Mouse (Mus musculus): Measurements from ENCODE around the gene Cenpp. TPM values are rescaled to one million over a fixed set of nuclear protein-coding genes. Genes with fewer than 3 reads are reported as not detected.
A peak's percentile ranks its signal among the peaks of the same experiment; 100 is the strongest.

Cenpp gene
- polyA plus RNA-seq, 1 experiment from 2014 or later, result 26.1 TPM

DNA sequence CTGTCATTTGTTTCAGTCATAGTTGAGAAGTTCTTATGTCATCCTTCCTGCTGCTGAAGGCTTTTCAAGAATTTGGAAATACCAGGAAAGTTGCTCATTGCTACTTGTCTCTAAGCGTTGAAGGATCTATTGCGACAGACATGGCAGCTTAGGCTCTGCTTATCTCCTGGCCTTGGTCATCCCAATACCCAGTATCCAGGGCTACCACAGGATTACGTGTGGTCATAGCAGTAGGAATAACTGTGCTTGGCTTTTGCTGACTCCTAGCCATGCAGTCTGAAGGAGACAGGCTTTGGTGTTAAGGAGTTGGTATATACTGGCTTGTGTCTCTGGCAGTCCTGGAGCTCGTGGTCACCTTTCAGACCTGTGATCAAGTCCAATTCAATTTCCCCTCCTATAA, 192.3 kb downstream of the Cenpp start:
- no peak overlapping the region for H3K4me2 ChIP-seq
- 0 out of 2 replicates have a peak, but pooled peaks cover 18% of the 10 kb centered on the region for H3K36me3 ChIP-seq
- H3K4me1 ChIP-seq (replicated peaks), result peaks cover 2% of the 10 kb centered on the region; the same call in 1 of the 2 replicates
- no peak overlapping the region for H3K9ac ChIP-seq
- H3K9me3 ChIP-seq (replicated peaks), result no peaks in the 10 kb centered on the region
- 82% methylated on average over 4 of the region's 4 CpGs for WGBS
- no peaks in the 10 kb centered on the region for H3K27me3 ChIP-seq
- ATAC-seq (replicated peaks; ENCODE audit: insufficient number of reproducible peaks, insufficient read depth, low FRiP score, low read depth), result no peak
- H3K27ac ChIP-seq, result peak overlapping the region; percentile 18; the same call in 1 of the 2 replicates
- no peak overlapping the region for H3K4me3 ChIP-seq

DNA sequence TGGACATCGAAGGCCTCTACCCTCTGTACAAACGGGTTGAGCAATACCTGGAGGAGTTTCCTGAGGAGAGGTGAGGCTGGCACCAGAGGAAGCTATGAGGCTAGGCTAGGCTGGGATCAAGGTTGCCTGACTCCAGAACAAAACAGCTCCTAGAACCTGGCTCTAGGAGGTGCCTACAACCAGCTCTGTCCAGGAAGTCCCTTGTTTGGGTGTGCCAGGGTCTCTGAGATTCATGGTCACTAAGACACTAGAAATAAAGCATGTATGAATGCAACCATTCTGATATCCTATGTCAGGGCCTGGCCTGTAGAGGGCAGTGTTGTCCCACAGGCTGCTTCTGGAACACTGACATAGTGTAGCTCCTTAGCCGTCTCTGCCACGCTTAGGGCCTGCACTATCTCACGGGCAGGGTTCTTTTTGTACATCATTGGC, 203.3 kb downstream of the Cenpp start:
- no peak overlapping the region for H3K9ac ChIP-seq
- no peaks in the 10 kb centered on the region for H3K9me3 ChIP-seq (replicated peaks)
- 0 out of 2 replicates have a peak, but pooled peaks cover 2% of the 10 kb centered on the region for H3K4me1 ChIP-seq (replicated peaks)
- H3K36me3 ChIP-seq, result peaks cover 21% of the 10 kb centered on the region; the same call in 1 of the 2 replicates
- no peak overlapping the region for H3K4me3 ChIP-seq
- H3K27ac ChIP-seq, result no peak overlapping the region
- 31% methylated on average over 5 of the region's 5 CpGs for WGBS
- H3K27me3 ChIP-seq, result no peaks in the 10 kb centered on the region
- ATAC-seq (replicated peaks; ENCODE audit: insufficient number of reproducible peaks, insufficient read depth, low FRiP score, low read depth), result peak; percentile 76
- no peak overlapping the region for H3K4me2 ChIP-seq

DNA sequence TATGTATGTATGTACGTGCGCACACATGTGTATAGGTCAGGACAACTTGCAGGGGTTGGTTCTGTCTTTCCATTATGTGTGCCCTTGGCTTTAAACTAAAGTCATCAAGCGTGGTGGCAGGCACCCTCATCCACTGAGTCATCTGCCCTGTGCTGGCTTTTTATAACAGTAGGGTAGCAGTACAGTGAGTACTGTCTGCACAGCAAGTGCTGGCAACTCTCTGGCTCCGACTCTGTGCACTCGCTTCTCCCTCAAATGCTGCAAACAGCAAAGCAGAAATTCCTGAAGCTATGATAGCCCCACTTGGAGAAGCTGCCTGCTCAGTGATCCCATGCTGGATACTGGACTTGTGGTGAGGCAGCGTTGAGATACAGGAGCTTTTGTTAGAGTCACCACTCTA, 208.1 kb downstream of the Cenpp start:
- Histone ChIP-seq H3K9ac (no peak overlapping the region), H3K27ac (no peak overlapping the region), H3K36me3 (peaks cover 18% of the 10 kb centered on the region; the same call in 1 of the 2 replicates), H3K4me3 (no peak overlapping the region), H3K27me3 (no peaks in the 10 kb centered on the region), H3K4me1 (replicated peaks) (0 out of 2 replicates have a peak, but pooled peaks cover 2% of the 10 kb centered on the region), H3K4me2 (no peak overlapping the region), H3K9me3 (replicated peaks) (no peaks in the 10 kb centered on the region)
- no peak for ATAC-seq (replicated peaks; ENCODE audit: insufficient number of reproducible peaks, insufficient read depth, low FRiP score, low read depth)
- WGBS, result 91% methylated on average over 6 of the region's 6 CpGs

DNA sequence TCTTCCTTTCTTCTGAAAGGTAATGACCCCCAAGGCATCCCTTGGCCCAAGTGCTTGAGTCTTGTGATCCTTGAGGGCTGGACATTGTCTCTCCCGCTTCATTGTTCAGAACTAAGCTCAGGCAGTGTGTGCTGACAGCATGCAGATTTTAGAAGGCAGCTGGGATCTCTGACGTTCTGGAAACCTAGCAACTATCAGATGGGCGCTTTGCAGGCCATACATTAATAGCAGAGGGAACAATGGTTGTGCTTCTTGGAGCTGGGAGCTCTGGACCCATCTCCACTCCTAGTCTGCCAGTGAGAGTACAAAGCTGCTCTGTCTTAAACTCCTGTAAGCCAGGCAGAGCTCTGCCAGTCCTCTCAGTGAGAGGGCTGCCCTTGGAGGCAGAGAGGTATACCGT, 216.4 kb downstream of the Cenpp start:
- peaks cover 11% of the 10 kb centered on the region for H3K4me1 ChIP-seq (replicated peaks)
- no peak overlapping the region for H3K9ac ChIP-seq
- peak overlapping the region; percentile 39 for H3K27ac ChIP-seq
- 37% methylated on average over 4 of the region's 4 CpGs for WGBS
- no peak overlapping the region for H3K4me2 ChIP-seq
- H3K36me3 ChIP-seq, result peaks cover 3% of the 10 kb centered on the region; the same call in 1 of the 2 replicates
- ATAC-seq (replicated peaks; ENCODE audit: insufficient number of reproducible peaks, insufficient read depth, low FRiP score, low read depth), result peak; percentile 50
- H3K4me3 ChIP-seq, result no peak overlapping the region
- H3K27me3 ChIP-seq, result no peaks in the 10 kb centered on the region
- no peaks in the 10 kb centered on the region for H3K9me3 ChIP-seq (replicated peaks)

DNA sequence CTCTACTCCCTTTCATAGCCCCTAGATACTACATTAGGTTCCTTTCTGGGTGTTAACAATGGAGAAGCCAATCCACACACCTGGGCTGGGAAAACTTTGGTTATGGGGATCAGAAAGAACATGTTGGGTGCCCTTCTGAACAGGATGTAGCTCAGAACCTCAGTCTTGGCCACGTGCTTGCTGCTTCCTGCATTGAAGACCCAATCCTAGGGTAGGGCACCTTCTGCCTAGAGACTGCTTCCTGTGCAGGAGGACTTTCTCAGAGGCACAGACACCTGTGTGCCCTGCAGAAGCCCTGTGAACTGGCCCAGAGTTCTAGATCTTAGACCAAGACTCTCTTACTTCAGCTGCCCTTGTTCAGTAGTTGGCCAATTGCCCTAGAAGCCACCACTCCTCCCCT, 216.8 kb downstream of the Cenpp start:
- WGBS, result 80% methylated on average over 1 of the region's 1 CpGs
- Histone ChIP-seq H3K4me3 (no peak overlapping the region), H3K4me1 (replicated peaks) (peaks cover 11% of the 10 kb centered on the region), H3K9me3 (replicated peaks) (no peaks in the 10 kb centered on the region), H3K36me3 (peaks cover 3% of the 10 kb centered on the region; the same call in 1 of the 2 replicates), H3K9ac (no peak overlapping the region), H3K27me3 (no peaks in the 10 kb centered on the region), H3K4me2 (no peak overlapping the region), H3K27ac (peak overlapping the region; percentile 39)
- no peak for ATAC-seq (replicated peaks; ENCODE audit: insufficient number of reproducible peaks, insufficient read depth, low FRiP score, low read depth)

DNA sequence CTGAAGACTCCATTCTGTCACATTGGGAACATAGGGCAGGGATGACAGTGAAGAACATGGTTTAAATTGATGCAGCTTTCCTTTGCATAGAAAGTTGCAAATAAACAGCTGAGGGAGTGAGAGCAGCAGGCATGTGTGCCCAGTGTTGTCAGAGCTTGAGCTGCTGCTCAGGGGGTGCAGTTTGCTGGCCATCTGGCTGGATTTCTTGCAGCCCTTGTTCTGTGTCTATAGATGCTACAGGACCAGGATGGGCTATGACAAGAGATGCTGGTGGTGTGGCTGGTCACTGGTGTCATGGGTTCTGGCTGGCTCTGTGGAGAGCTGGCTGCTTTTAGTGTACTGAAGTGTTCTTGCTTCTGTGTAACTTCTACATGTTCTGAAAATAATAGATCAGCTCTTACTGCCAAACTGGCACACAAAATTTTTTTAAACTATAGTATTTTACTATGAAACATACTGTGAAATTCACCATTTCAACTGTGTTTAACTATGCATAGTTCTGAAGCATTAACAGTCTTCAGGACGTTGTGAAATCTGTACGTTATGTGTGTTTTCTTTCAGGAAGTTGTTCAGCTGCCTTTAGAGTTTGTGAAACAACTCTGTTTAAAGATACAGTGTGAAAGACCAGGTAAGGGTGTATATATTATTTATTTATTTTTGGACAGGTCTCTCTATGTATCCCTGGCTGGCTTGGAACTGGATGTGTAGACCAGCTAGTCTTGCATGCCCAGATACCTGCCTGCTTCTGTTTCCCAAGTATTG, 219.1 kb downstream of the Cenpp start:
- no peak overlapping the region for H3K9ac ChIP-seq
- H3K4me2 ChIP-seq, result no peak overlapping the region
- H3K36me3 ChIP-seq, result peaks cover 3% of the 10 kb centered on the region; the same call in 1 of the 2 replicates
- H3K9me3 ChIP-seq (replicated peaks), result no peaks in the 10 kb centered on the region
- no peaks in the 10 kb centered on the region for H3K27me3 ChIP-seq
- H3K27ac ChIP-seq, result no peak overlapping the region
- 94% methylated on average over 2 of the region's 2 CpGs for WGBS
- no peak overlapping the region for H3K4me3 ChIP-seq
- no peak for ATAC-seq (replicated peaks; ENCODE audit: insufficient number of reproducible peaks, insufficient read depth, low FRiP score, low read depth)
- H3K4me1 ChIP-seq (replicated peaks), result peaks cover 11% of the 10 kb centered on the region

DNA sequence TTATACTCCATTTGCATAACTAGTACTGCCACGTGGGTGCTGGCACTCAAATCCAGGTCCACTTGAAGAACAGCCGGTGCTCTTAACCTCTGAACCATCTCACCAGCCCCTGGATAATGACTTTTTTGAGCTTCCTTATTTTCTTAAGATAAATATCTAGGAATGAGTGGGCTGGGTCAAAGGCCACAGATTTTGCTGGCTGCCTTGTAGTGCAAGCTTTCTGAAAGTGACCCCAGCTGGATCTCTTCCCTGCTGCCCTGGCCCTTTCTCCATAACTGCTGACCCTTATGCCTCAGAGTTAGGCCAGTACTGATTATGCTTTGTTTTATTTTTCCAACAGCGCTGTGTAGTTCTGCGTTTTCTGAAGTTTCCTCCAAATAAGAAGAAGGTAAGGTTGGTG, 222.1 kb downstream of the Cenpp start:
- Histone ChIP-seq H3K27ac (no peak overlapping the region), H3K9ac (no peak overlapping the region), H3K9me3 (replicated peaks) (no peaks in the 10 kb centered on the region), H3K27me3 (no peaks in the 10 kb centered on the region), H3K36me3 (peaks cover 3% of the 10 kb centered on the region; the same call in 1 of the 2 replicates), H3K4me2 (no peak overlapping the region), H3K4me1 (replicated peaks) (peaks cover 11% of the 10 kb centered on the region), H3K4me3 (no peak overlapping the region)
- 50% methylated on average over 4 of the region's 4 CpGs for WGBS
- no peak for ATAC-seq (replicated peaks; ENCODE audit: insufficient number of reproducible peaks, insufficient read depth, low FRiP score, low read depth)

DNA sequence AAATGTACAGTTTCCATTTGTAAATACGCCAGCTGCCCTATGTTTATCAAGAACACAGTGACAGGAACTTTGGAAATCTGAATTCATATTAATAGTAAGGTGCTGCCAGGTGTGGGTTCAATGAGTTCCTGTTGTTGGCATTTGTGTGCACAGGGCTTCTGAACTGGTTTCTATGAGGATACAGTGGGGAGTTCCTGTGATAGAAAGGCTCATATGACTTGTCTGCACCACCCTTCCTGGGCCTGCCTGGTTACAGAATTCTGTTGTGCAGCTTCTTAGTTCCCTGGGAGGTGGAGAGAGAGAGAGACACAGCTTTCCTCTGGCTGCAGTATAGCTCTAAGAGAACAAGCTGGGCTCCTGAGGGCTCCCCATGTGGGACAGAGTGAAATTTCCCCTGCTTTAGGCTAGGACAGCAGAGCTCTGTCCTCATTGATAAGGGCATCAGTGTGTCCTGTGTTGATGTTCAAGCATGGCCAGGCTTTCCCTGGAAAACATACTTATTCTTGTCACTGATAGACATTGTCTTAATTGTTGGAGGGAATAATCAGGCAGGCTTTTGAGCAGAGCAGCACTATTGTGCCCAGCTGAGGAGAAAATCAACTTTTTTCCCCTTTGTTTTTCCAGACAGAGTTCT, 224.4 kb downstream of the Cenpp start:
- ATAC-seq (replicated peaks; ENCODE audit: insufficient number of reproducible peaks, insufficient read depth, low FRiP score, low read depth), result no peak
- Histone ChIP-seq H3K27ac (no peak overlapping the region), H3K36me3 (peaks cover 3% of the 10 kb centered on the region; the same call in 1 of the 2 replicates), H3K27me3 (no peaks in the 10 kb centered on the region), H3K9ac (no peak overlapping the region), H3K4me2 (no peak overlapping the region), H3K4me3 (no peak overlapping the region), H3K9me3 (replicated peaks) (no peaks in the 10 kb centered on the region), H3K4me1 (replicated peaks) (peaks cover 14% of the 10 kb centered on the region)
- WGBS, result 80% methylated on average over 1 of the region's 1 CpGs

DNA sequence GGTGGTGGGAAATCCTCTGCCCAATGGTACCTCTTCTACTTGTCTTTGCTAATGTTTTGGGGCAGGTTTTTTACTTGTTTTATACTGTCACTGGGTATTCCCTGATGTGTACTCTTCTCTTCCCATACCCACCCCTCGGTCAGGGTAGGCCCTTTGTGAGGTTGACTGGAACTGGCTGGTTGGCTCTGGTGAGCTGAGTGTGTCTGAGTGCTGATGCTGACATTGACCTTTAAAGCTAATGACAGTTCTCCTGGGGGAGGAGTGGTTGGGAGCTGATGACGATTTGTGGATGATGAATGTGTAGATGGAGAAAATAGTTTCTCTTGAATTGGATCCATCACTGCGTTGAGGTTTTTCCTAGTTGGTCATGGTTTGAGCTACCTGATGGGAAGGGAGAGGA, 225.8 kb downstream of the Cenpp start:
- Histone ChIP-seq H3K27me3 (no peaks in the 10 kb centered on the region), H3K9ac (no peak overlapping the region), H3K4me2 (no peak overlapping the region), H3K27ac (no peak overlapping the region), H3K36me3 (no peaks in the 10 kb centered on the region), H3K4me1 (replicated peaks) (peaks cover 27% of the 10 kb centered on the region), H3K9me3 (replicated peaks) (no peaks in the 10 kb centered on the region), H3K4me3 (no peak overlapping the region)
- WGBS, result 85% methylated on average over 3 of the region's 3 CpGs
- no peak for ATAC-seq (replicated peaks; ENCODE audit: insufficient number of reproducible peaks, insufficient read depth, low FRiP score, low read depth)

DNA sequence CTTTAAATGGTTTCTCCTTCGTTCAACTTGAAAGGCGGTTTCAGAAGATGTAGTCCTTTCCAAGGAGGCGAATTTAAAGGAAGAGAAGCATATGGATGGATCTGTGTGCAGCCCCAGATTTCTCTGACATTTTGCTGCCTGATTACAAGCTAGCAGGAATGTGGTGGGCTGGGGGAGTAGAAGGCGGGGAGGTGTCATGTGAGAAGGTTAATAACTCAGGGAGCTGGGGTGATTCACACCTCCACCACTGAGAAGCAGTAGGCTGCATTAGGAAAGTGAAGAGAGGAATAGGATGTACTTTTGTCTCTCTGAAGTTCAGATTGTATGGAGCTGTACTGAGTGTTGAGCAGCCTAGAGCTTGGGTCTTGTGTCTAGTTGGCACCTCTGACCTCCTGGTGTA, 230.6 kb downstream of the Cenpp start:
- Histone ChIP-seq H3K4me1 (replicated peaks) (peaks cover 23% of the 10 kb centered on the region), H3K27me3 (no peaks in the 10 kb centered on the region), H3K4me2 (peak overlapping the region; percentile 94), H3K27ac (no peak overlapping the region), H3K9me3 (replicated peaks) (no peaks in the 10 kb centered on the region), H3K9ac (peak overlapping the region; percentile 85), H3K36me3 (no peaks in the 10 kb centered on the region), H3K4me3 (peak overlapping the region; percentile 96)
- WGBS, result 21% methylated on average over 4 of the region's 4 CpGs
- no peak for ATAC-seq (replicated peaks; ENCODE audit: insufficient number of reproducible peaks, insufficient read depth, low FRiP score, low read depth)

DNA sequence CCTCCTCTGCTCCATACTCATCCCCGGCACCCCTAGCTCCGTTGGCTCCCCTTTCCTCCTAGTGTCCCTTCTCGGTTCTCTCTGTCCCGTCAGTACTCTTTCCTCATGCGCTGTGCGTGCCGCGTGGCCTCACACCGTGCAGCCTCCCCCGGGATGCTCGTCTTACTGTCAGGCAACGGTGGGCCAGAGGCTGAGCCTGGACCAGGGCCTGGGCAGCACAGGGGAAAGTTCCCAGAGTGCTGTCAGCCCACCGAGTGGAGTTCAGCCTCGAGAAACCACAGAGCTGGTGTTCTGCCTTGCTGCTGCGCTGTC, 231.0 kb downstream of the Cenpp start:
- under 1% methylated on average over 15 of the region's 15 CpGs for WGBS
- Histone ChIP-seq H3K4me3 (peak overlapping the region; percentile 96), H3K9me3 (replicated peaks) (no peaks in the 10 kb centered on the region), H3K27me3 (peaks cover 4% of the 10 kb centered on the region), H3K9ac (peak overlapping the region; percentile 85), H3K4me1 (replicated peaks) (peaks cover 23% of the 10 kb centered on the region), H3K36me3 (no peaks in the 10 kb centered on the region), H3K4me2 (peak overlapping the region; percentile 94), H3K27ac (peak overlapping the region; percentile 80)
- peak; percentile 15 for ATAC-seq (replicated peaks; ENCODE audit: insufficient number of reproducible peaks, insufficient read depth, low FRiP score, low read depth)

All from heart, embryonic 15.5 days (tissue).